Mouse (Mus musculus) kidney, embryonic 16.5 days (tissue): ENCODE measurements around the gene Irgc1. TPM values are rescaled to one million over a fixed set of nuclear protein-coding genes. Genes with fewer than 3 reads are reported as not detected.

ENCODE experiments used
- ATAC-seq: fragments of 200-750 bp; cut with Nextera tagmentation; 2 replicates; pipeline ENCODE4 v1.8.0; 2017; ENCODE audit warnings: moderate TSS enrichment; ENCODE audit not compliant: low FRiP score, low TSS enrichment
- H3K27ac ChIP-seq: fragments of 300-500 bp; sonication (generic); 2 replicates; pipeline ENCODE4 v1.5.1; 2014; ENCODE audit warnings: low read length
- H3K27me3 ChIP-seq: fragments of 300-500 bp; sonication (generic); 2 replicates; pipeline ENCODE4 v1.6.1; 2014; ENCODE audit warnings: low read length, control low read depth, mixed read lengths; ENCODE audit not compliant: insufficient read depth
- H3K36me3 ChIP-seq: fragments of 300-500 bp; sonication (generic); 2 replicates; pipeline ENCODE4 v1.6.1; 2014; ENCODE audit warnings: low read length, control low read depth, mixed read lengths; ENCODE audit not compliant: insufficient read depth
- H3K4me1 ChIP-seq: fragments of 300-500 bp; sonication (generic); 2 replicates; pipeline ENCODE4 v1.6.1; 2014; ENCODE audit warnings: low read length, control low read depth, mixed read lengths; ENCODE audit not compliant: insufficient read depth
- H3K4me2 ChIP-seq: fragments of 300-500 bp; sonication (generic); replicated peaks from 2 replicates; pipeline ENCODE4 v1.6.1; 2014; ENCODE audit warnings: low read depth, low read length
- H3K4me3 ChIP-seq: fragments of 300-500 bp; sonication (generic); 2 replicates; pipeline ENCODE4 v1.5.1; 2014; ENCODE audit warnings: mild to moderate bottlenecking, low read length
- H3K9ac ChIP-seq: fragments of 300-500 bp; sonication (generic); replicated peaks from 2 replicates; pipeline ENCODE4 v1.6.1; 2014; ENCODE audit warnings: low read length
- H3K9me3 ChIP-seq: fragments of 300-500 bp; sonication (generic); 2 replicates; pipeline ENCODE4 v1.6.1; 2016; ENCODE audit warnings: low read length, control low read depth
- WGBS: fragments of 180-500 bp; shearing (Covaris S2); extraction: QIAGEN DNeasy Blood & Tissue Kit; methylation state at CpG from one replicate; pipeline ENCODE4 v1.1.7; 2014; 5-methylcytosine and 5-hydroxymethylcytosine counted together
- polyA plus RNA-seq: library from polyadenylated mRNA; unstranded; fragments of >200 nt; fragmentation: Nextera tagmentation; extraction: Ambion mirVana; gene quantifications from 2 replicates; pipeline ENCODE4 v1.2.1, GENCODE M21; 2015

The Irgc1 gene
- polyA plus RNA-seq, 1 experiment from 2014 or later: not detected

GRCm38 (mm10) chr7:24474811-24475506, 22.9 kb upstream of the Irgc1 start:
- H3K4me2 ChIP-seq: no peak overlapping the region
- H3K4me1 ChIP-seq: no peaks in the 10 kb centered on the region
- no peak overlapping the region for H3K9ac ChIP-seq
- no peak; the same call in 1 of the 2 replicates for ATAC-seq
- peaks cover 7% of the 10 kb centered on the region; the same call in 1 of the 2 replicates for H3K36me3 ChIP-seq
- no peak overlapping the region for H3K27ac ChIP-seq
- H3K9me3 ChIP-seq: 0 out of 2 replicates have a peak, but pooled peaks cover 3% of the 10 kb centered on the region
- H3K27me3 ChIP-seq: no peaks in the 10 kb centered on the region
- 43% methylated on average over 21 of the region's 21 CpGs for WGBS
- no peak overlapping the region for H3K4me3 ChIP-seq

GRCm38 (mm10) chr7:24473913-24474529, 21.9 kb upstream of the Irgc1 start:
- H3K27me3 ChIP-seq: no peaks in the 10 kb centered on the region
- H3K36me3 ChIP-seq: peaks cover 9% of the 10 kb centered on the region; the same call in 1 of the 2 replicates
- WGBS: 54% methylated on average over 10 of the region's 10 CpGs
- H3K4me2 ChIP-seq: no peak overlapping the region
- ATAC-seq: 0 out of 2 replicates have a peak, but pooled peaks have one; percentile 1
- no peak overlapping the region for H3K4me3 ChIP-seq
- peaks cover 6% of the 10 kb centered on the region; the same call in 1 of the 2 replicates for H3K9me3 ChIP-seq
- H3K27ac ChIP-seq: no peak overlapping the region
- no peak overlapping the region for H3K9ac ChIP-seq
- H3K4me1 ChIP-seq: no peaks in the 10 kb centered on the region

GRCm38 (mm10) chr7:24472937-24473336, 20.8 kb upstream of the Irgc1 start:
- Histone ChIP-seq H3K27ac (no peak overlapping the region), H3K4me1 (no peaks in the 10 kb centered on the region), H3K4me3 (no peak overlapping the region), H3K4me2 (no peak overlapping the region), H3K9ac (no peak overlapping the region), H3K27me3 (no peaks in the 10 kb centered on the region), H3K36me3 (peaks cover 10% of the 10 kb centered on the region; the same call in 1 of the 2 replicates), H3K9me3 (peaks cover 7% of the 10 kb centered on the region; the same call in 1 of the 2 replicates)
- ATAC-seq: no peak
- 80% methylated on average over 7 of the region's 7 CpGs for WGBS

GRCm38 (mm10) chr7:24472442-24472841, 20.3 kb upstream of the Irgc1 start:
- ATAC-seq: no peak
- no peak overlapping the region for H3K4me3 ChIP-seq

DNA sequence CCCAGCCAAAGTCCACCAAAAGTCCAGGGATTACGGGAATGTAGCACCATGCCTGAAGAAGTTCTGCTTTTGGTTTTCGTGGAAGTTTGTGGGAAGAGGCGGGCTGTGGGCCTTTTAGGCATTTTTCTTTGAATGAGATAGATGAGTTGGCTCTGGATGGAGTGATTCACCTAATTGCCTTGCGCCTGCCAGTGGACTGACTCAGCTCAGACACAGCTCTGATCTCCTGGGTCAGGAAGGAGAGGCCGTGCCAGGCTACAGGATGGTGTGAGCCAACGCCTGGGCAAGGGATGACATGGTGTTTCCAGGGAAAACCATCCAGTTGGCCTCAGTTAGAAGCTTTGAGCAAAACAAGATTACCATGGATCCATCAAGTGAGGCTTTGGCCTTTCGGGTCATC, 18.3 kb upstream of the Irgc1 start:
- WGBS: 96% methylated on average over 7 of the region's 7 CpGs
- no peak overlapping the region for H3K4me3 ChIP-seq
- no peaks in the 10 kb centered on the region for H3K27me3 ChIP-seq
- no peaks in the 10 kb centered on the region for H3K4me1 ChIP-seq
- ATAC-seq: no peak
- H3K9ac ChIP-seq: no peak overlapping the region
- H3K36me3 ChIP-seq: peaks cover 14% of the 10 kb centered on the region; the same call in 1 of the 2 replicates
- peaks cover 7% of the 10 kb centered on the region; the same call in 1 of the 2 replicates for H3K9me3 ChIP-seq
- H3K27ac ChIP-seq: no peak overlapping the region
- no peak overlapping the region for H3K4me2 ChIP-seq

More at GRCm38 (mm10) chr7:24472442-24472841, 20.3 kb upstream of the Irgc1 start:
- Histone ChIP-seq H3K27ac (no peak overlapping the region), H3K9me3 (peaks cover 7% of the 10 kb centered on the region; the same call in 1 of the 2 replicates), H3K4me1 (no peaks in the 10 kb centered on the region), H3K4me2 (no peak overlapping the region), H3K27me3 (no peaks in the 10 kb centered on the region), H3K36me3 (peaks cover 13% of the 10 kb centered on the region; the same call in 1 of the 2 replicates), H3K9ac (no peak overlapping the region)
- WGBS: 79% methylated on average over 6 of the region's 6 CpGs

DNA sequence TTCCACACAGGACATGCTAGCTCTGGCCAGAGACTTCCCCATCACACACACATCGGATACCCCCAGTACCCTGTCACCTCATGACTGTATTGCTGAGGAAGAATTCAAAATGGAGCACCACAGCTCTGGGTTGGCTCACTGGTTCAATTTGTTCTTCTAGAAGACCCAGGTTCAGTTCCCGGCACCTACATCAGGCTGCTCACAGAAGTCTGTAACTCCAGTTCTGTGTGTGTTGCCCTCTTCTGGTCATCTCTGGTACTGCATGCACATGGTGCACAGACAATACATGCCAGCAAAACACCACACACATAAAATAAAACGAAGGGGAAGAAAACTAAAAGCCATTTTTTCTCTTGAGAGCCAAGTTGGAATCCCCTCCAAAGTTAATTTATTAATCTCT, 17.0 kb upstream of the Irgc1 start:
- peaks cover 14% of the 10 kb centered on the region; the same call in 1 of the 2 replicates for H3K36me3 ChIP-seq
- H3K27ac ChIP-seq: no peak overlapping the region
- H3K4me2 ChIP-seq: no peak overlapping the region
- no peak overlapping the region for H3K9ac ChIP-seq
- WGBS: 87% methylated on average over 3 of the region's 3 CpGs
- no peak overlapping the region for H3K4me3 ChIP-seq
- H3K27me3 ChIP-seq: no peaks in the 10 kb centered on the region
- ATAC-seq: no peak
- 0 out of 2 replicates have a peak, but pooled peaks cover 1% of the 10 kb centered on the region for H3K4me1 ChIP-seq
- peaks cover 7% of the 10 kb centered on the region; the same call in 1 of the 2 replicates for H3K9me3 ChIP-seq

DNA sequence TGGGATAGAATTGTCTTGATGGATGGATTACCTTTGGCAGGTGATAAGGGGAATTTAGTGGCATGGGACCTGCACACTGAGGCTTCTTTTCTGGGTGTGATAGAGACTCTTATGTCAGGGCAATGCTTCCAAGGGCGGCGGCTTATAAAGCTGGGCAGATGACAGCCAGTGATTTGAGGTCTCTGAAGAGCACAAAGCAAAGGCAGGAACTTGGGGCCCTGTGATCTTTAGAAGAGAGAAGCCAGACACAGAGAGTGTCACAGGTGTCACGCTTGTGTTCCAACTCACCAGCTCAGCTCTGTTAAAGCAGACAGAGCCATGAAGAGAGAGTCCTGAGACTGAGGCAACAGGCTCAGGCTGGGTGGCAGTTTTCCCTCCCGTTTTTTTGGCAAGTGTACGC, 15.8 kb upstream of the Irgc1 start:
- H3K36me3 ChIP-seq: peaks cover 13% of the 10 kb centered on the region; the same call in 1 of the 2 replicates
- no peaks in the 10 kb centered on the region for H3K27me3 ChIP-seq
- no peak overlapping the region for H3K4me2 ChIP-seq
- H3K27ac ChIP-seq: no peak overlapping the region
- H3K4me3 ChIP-seq: no peak overlapping the region
- peaks cover 9% of the 10 kb centered on the region for H3K4me1 ChIP-seq
- ATAC-seq: no peak
- 82% methylated on average over 5 of the region's 5 CpGs for WGBS
- no peak overlapping the region for H3K9ac ChIP-seq
- peaks cover 6% of the 10 kb centered on the region; the same call in 1 of the 2 replicates for H3K9me3 ChIP-seq

- Histone ChIP-seq H3K4me3 (no peak overlapping the region), H3K4me2 (no peak overlapping the region), H3K36me3 (peaks cover 7% of the 10 kb centered on the region; the same call in 1 of the 2 replicates), H3K9me3 (peaks cover 3% of the 10 kb centered on the region; the same call in 1 of the 2 replicates), H3K27ac (no peak overlapping the region), H3K27me3 (no peaks in the 10 kb centered on the region), H3K4me1 (peaks cover 16% of the 10 kb centered on the region), H3K9ac (no peak overlapping the region)
- no peak for ATAC-seq
- WGBS: 87% methylated on average over 6 of the region's 6 CpGs
Observed at GRCm38 (mm10) chr7:24466835-24467234, 14.7 kb upstream of the Irgc1 start.

GRCm38 (mm10) chr7:24462388-24463319, 10.6 kb upstream of the Irgc1 start, which contains the start of gene Plaur:
Plaur (plus strand) TSS chr7:24462484.
- Histone ChIP-seq H3K4me1 (peaks cover 21% of the 10 kb centered on the region), H3K4me2 (peak within 1 kb of the TSS; percentile 66), H3K4me3 (peak within 1 kb of the TSS; percentile 45), H3K9ac (peak within 1 kb of the TSS; percentile 54), H3K27ac (peak within 1 kb of the TSS; percentile 88), H3K9me3 (no peaks in the 10 kb centered on the region), H3K36me3 (0 out of 2 replicates have a peak, but pooled peaks cover 3% of the 10 kb centered on the region), H3K27me3 (no peaks in the 10 kb centered on the region)
- ATAC-seq: peak; percentile 77
- 4% methylated on average over 26 of the region's 27 CpGs for WGBS
